Mouse (Mus musculus): ENCODE data around the gene Enho.
"Not testable (repeated sequence)": the region's sequence is repeated elsewhere in the genome, so short reads cannot be mapped to it uniquely, and the experiment has no call there.

Enho gene

DNA sequence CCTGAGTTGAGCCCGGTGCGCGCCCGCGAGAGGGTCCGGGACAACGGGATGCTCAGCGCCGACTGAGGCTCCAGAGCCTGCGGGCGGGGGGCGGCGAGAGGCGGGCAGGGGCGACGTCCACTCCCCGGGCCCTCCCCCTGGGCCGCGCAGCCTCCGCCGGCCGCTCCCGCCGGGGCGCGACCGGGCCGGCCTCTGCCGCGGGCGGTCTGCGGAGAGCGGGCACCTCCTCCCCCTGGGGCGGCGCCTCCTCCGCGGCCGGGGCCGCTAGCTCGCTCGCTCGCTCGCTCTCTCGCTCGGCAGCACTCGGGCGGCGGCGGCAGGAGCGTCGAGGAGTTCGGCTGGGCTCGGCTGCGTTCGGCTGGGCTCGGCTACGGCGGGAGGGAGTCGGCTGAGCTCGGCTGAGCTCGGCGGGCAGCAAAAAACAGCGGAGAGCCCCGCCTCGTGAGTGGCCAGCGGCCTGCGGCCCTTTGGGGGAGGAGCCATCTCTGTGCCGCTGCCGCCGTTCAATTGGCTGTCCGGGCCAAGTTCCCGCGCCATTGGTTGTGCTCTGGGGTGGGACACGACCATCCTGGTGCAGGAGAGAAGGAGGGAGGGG lies at the start of gene Enho:
Gene Enho (minus strand): TSS at position 412 of the 595 bp plus-strand sequence.
- DNase-seq (ENCODE audit: low spot score in 2 of 2) = peak; percentile 90 to 92

- DNase-seq (ENCODE audit: low spot score in 2 of 2) = not testable (repeated sequence)
These were observed 48.4 kb upstream of the Enho start for GRCm38 (mm10) chr4:41688562-41688961.

GRCm38 (mm10) chr4:41685882-41686492 lies 45.9 kb upstream of the Enho start:
- DNase-seq (ENCODE audit: low spot score in 2 of 2) = not testable (repeated sequence)

- DNase-seq (ENCODE audit: low spot score in 2 of 2) = not testable (repeated sequence)
These were observed 44.9 kb upstream of the Enho start for GRCm38 (mm10) chr4:41684931-41685453.

- DNase-seq (ENCODE audit: low spot score in 2 of 2) = not testable (repeated sequence)
These were observed 44.2 kb upstream of the Enho start for GRCm38 (mm10) chr4:41684131-41684930.

- DNase-seq (ENCODE audit: low spot score in 2 of 2) = not testable (repeated sequence)
These were observed 43.2 kb upstream of the Enho start for GRCm38 (mm10) chr4:41683303-41683702.

DNA sequence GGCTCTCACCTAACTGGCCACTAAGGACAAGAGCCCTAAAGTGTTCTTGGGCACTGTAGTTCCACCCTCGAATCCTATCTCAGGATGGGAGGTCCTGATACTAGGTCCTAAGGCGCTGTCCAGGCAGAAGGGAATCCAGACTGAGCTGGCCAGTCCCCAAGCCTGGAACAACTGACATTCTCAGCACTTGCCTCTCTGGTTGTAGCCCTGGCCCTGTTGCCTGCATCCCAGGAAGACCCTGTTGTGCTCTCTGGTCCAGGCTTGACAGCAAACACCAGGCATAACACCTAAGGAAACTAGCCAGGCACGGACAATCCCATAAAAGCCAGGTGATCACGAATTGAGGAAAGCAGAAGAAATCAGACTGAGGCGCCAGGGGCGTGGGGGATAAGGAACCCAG lies 42.7 kb upstream of the Enho start:
- no peak for DNase-seq (ENCODE audit: low spot score in 2 of 2)

DNA sequence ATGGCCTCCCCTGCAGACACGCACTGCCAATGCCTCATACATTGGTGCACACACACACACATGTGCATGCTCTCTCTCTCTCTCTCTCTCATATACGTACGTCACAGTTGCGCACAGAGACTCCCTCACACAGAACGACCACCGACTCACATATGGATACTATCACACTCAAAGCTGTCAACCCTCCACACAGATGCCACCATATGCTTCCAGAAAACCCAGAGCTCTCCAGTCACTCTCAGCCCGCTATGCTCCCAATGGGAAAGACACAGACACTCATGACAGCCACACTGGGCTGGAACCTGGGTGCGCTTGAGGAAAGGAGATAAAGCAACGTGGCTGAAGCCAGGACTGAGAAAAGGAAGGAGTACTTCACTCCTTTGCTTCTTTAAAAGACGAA lies 41.8 kb upstream of the Enho start:
- no peak for DNase-seq (ENCODE audit: low spot score in 2 of 2)

GRCm38 (mm10) chr4:41681176-41681575 lies 41.1 kb upstream of the Enho start:
- no peak for DNase-seq (ENCODE audit: low spot score in 2 of 2)

GRCm38 (mm10) chr4:41679291-41679690 lies 39.2 kb upstream of the Enho start:
- no peak for DNase-seq (ENCODE audit: low spot score in 2 of 2)

DNA sequence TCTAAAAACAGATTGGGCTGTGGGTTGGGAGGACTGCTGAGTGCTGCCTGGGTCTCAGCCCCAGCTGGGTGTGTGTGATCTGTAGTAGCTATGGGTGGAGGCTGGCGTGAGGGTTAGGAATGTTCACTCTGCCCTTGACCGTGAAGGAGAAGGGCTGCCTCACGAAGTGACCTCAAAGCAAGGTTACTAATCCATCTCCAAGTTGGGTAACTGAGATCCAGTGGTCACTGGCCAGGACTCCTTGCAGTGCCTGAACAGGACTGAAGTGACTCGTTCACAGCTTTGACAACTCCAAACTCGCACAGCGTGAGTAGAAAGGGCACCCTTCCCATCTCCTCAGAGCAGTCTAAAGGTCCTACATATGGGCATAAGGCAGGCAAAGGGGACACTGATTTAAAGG lies 38.7 kb upstream of the Enho start:
- DNase-seq (ENCODE audit: low spot score in 2 of 2) = no peak

- DNase-seq (ENCODE audit: low spot score in 2 of 2) = no peak
These were observed 37.0 kb upstream of the Enho start for GRCm38 (mm10) chr4:41677006-41677629.

DNA sequence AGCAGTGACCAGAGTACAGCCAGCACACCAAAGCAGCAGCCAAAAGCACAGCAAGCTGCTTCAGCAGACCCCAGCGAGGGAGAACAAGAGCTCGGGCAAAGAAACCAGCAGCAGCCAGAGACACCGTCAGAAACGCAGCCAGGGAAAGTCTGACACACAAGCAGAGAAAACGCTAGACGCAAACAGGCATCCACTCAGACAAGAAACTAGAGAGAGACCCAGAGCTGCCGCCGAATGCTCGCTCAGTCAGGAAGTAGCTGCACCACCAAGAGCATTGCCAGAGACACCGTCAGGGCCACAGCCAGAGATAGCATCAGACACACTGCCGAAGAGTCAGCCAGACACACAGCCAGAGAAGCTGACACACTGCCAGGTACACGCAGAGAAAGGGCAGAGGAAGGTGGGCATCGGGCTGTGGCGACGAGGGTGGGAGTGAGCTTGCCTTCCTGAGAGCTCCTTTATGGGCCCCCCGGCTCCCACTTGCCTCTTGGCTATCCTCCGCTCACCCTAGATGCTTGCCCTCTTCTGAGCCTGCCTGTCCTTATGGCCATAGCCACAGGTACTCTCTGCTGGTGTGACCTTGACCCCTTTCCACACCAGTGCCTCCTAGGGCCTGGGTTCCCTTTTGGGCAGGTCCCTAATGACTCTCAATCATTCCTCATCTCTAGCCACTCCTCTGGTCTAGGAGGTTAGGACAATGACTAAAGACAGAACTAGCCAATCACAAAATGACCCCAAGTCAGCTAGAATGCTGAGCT lies 36.3 kb upstream of the Enho start:
- DNase-seq (ENCODE audit: low spot score in 2 of 2) = no peak

- DNase-seq (ENCODE audit: low spot score in 2 of 2) = no peak
These were observed 33.1 kb upstream of the Enho start for GRCm38 (mm10) chr4:41673186-41673585.

DNA sequence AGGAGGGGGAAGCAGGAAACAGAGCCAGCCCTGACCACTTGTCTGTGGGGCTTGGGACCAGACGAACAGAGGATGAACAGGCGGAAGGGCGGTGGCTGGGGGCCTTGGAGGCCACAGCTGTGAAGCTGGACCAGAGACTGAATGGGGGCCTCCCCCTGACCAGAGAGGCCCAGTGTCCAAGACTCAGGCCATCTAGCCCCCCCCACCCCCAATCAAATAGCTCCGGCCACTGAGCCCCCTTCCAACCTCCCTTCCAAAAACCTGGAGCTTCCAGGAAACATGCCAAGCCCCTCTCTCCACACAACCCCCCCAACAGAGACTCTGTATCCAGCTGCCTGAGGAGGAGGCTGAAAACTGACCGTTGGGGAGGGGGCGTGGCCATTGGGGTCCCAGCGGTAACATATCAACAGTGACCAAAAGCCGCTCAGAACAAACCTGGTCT lies 32.4 kb upstream of the Enho start:
- DNase-seq (ENCODE audit: low spot score in 2 of 2) = no peak

DNA sequence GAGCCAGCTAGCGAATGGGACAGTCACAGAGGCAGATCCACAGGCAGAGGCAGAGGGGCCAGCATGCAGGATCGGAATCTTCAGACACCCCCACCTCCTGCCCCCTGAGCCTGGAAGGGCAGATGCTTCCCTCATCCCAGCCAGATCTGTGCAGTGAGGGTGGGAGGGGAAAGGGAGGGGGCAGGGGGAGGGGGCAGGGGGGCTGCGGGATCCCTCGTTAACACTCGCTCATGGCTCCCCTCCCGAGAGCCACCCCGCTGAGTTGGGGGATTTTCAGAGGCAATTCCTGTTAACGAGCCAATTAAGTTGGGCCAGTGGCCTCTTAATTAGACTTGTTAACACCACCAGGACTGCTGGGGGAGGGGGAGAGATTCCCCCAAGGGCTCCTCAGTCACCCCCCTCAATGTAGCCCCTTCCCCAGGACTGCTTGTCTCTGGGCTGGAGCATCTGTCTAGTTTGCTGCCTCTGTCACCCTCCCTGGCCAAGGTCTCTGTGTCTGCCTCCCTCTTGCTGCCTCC lies 31.9 kb upstream of the Enho start:
- no peak for DNase-seq (ENCODE audit: low spot score in 2 of 2)

DNA sequence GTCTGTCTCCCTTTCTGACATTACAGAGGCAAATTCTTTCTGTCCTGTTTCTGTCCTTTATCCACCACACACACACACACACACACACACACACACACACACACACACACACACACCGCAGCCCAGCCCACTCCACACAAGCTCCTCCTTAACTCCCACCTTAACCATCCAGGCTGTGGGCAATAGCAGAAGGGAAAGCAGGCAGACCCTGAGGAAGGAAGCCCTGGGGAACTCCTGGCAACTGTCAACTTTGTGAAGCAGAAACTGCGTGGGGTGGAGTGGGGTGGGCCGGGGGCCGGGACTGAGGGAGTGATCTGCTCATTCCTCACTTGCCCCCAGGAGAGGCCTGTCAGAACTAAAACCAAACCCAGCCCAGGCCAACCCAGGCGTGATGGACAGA lies 31.4 kb upstream of the Enho start:
- no peak for DNase-seq (ENCODE audit: low spot score in 2 of 2)

DNA sequence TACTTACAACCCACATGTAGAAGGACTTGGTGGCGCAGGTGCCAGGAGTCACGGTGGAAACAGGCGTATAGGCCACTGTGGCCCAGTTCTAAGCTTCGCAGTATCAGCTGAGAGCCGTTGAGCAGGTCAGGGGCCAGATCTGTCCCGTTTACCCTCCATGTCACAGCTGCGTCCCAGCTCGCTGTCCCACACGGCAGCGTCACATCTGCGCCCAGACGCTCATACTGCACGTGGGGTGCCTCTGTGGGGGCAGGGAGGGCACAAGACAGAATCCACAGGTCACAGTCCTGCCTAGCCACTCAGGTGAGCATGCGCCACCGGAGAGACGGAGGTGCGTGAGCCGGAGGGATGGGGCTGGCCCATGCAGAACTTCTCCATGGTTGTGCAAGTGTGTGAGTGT lies 30.7 kb upstream of the Enho start:
- DNase-seq (ENCODE audit: low spot score in 2 of 2) = no peak

DNA sequence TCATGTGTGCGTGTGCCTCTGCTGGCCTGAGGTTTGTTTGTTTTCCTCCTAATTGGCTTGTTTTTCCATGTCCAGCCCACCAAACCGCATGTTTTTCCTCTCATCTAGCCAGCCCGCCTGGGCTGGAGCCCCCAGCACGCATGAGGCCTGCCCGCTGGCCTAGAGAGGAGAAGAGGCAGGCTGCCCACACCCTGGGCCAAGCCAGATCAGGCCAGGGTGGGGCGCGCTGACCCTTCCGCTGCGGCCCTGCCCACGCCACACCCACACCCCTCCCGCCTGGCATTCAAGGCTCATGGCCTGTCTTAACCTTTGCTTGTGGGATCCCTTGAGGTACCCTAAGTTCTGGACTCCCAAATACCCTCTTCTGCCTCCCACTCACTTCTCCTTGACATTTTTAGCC lies 26.5 kb upstream of the Enho start:
- DNase-seq (ENCODE audit: low spot score in 2 of 2) = no peak

- no peak for DNase-seq (ENCODE audit: low spot score in 2 of 2)
These were observed 25.0 kb upstream of the Enho start for GRCm38 (mm10) chr4:41665009-41665675.

DNA sequence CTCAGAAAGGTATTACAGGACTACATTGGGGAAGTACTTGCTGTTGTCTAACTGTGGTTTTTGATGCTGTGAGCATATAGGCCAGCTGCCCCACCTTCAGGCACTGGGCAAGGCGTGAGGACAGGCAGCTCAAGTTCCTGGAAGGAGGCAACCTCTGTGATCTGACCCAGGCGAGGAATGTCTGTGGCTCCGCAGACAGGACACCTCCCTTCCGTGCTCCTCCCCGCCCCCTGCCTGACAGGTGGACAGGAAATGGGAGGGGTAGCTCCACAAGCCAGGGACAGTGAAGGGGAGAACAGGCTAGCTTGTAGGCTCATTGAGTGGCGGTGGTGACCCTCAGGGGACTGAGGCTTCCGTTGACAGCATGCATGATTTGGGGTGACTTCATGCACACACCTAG lies 24.4 kb upstream of the Enho start:
- no peak for DNase-seq (ENCODE audit: low spot score in 2 of 2)

All from natural killer cell, adult 2 months (primary cell).